Mouse (Mus musculus): Measurements from ENCODE around the gene Lpcat2.

- TF ChIP-seq POLR2A (IDR thresholded peaks at IDR 0.05; ENCODE audit: control insufficient read depth, low read depth, low read length): no peak
- TF ChIP-seq CTCF (IDR thresholded peaks at IDR 0.05; ENCODE audit: control insufficient read depth, insufficient read depth, insufficient replicate concordance, low read depth, low read length): no peak
Observed at GRCm38 (mm10) chr8:92961088-92961487, 105.9 kb downstream of the Lpcat2 start.

Measured in testis, adult 2 months (tissue).